In genomic region chr1:35759010-35759409, GRCm38 (mm10) we compare ENCODE assay signal across 11 mouse cellular contexts.
DNase-seq lines count a peak whose midpoint lies in the region; ATAC-seq and TF ChIP-seq lines count a peak whose summit lies in the region.
"Had no signal": no experiment of that assay in that cellular context is flagged by ENCODE, and none has a peak within 500 bp of the region (broad histone marks: within the 10 kb centered on the region; RNA-seq: fewer than 3 reads in every experiment).

No protein-coding gene starts in this region.

- H3K36me3 ChIP-seq in embryonic facial prominence, embryonic 12.5 days = no peaks in the 10 kb centered on the region
- H3K36me3 ChIP-seq in limb, embryonic 14.5 days (ENCODE audit: control insufficient read depth, insufficient read depth, low read length) = no peaks in the 10 kb centered on the region
- H3K36me3 ChIP-seq in intestine, embryonic 16.5 days (ENCODE audit: control insufficient read depth, insufficient read depth, low read length) = no peaks in the 10 kb centered on the region
- H3K36me3 ChIP-seq: stomach, embryonic 15.5 days had no signal

- no peak for ATAC-seq in embryonic facial prominence, embryonic 12.5 days (ENCODE audit: insufficient number of reproducible peaks, insufficient read depth, low FRiP score, low TSS enrichment)
- no peak for ATAC-seq in limb, embryonic 14.5 days (ENCODE audit: low FRiP score, low read depth)
- no peak for ATAC-seq in intestine, embryonic 16.5 days
- no peak for ATAC-seq in monocyte, adult 5-6 weeks (replicated peaks; ENCODE audit: insufficient number of reproducible peaks, low FRiP score, low TSS enrichment, poor library complexity, severe bottlenecking)

- H3K4me1 ChIP-seq in embryonic facial prominence, embryonic 12.5 days = no peaks in the 10 kb centered on the region
- no peaks in the 10 kb centered on the region for H3K4me1 ChIP-seq in limb, embryonic 14.5 days (ENCODE audit: control insufficient read depth, insufficient read depth, low read length)
- H3K4me1 ChIP-seq in intestine, embryonic 16.5 days (ENCODE audit: control insufficient read depth, insufficient read depth, low read length) = no peaks in the 10 kb centered on the region
- H3K4me1 ChIP-seq: stomach, embryonic 15.5 days had no signal

- DNase-seq in embryo, embryonic 11 days = peak; percentile 22
- DNase-seq in embryo, embryonic 10 days (ENCODE audit: low spot score) = no peak
- DNase-seq in layer of hippocampus, adult 9-10 months (ENCODE audit: low spot score) = peak; percentile 38
- peak; percentile 52 for DNase-seq in limb, embryonic 14.5 days (ENCODE audit: low spot score)
- DNase-seq in cerebellum, postnatal 25 days = no peak
- DNase-seq: cerebellum, adult 9-11 months; liver had no signal

- no peaks in the 10 kb centered on the region for H3K9me3 ChIP-seq in embryonic facial prominence, embryonic 12.5 days
- no peaks in the 10 kb centered on the region for H3K9me3 ChIP-seq in limb, embryonic 14.5 days (ENCODE audit: control insufficient read depth, low read length)
- H3K9me3 ChIP-seq in intestine, embryonic 16.5 days (ENCODE audit: control insufficient read depth, low read length) = no peaks in the 10 kb centered on the region
- H3K9me3 ChIP-seq: stomach, embryonic 15.5 days had no signal

- H3K27me3 ChIP-seq in embryonic facial prominence, embryonic 12.5 days = no peaks in the 10 kb centered on the region
- no peaks in the 10 kb centered on the region for H3K27me3 ChIP-seq in limb, embryonic 14.5 days (ENCODE audit: control insufficient read depth, insufficient read depth, low read length)
- no peaks in the 10 kb centered on the region for H3K27me3 ChIP-seq in intestine, embryonic 16.5 days (replicated peaks; ENCODE audit: control insufficient read depth, insufficient read depth, low read length)
- H3K27me3 ChIP-seq: stomach, embryonic 15.5 days had no signal

- H3K4me2 ChIP-seq in embryonic facial prominence, embryonic 12.5 days (replicated peaks) = 0 out of 2 replicates have a peak overlapping the region, but pooled peaks have one; percentile 14
- H3K4me2 ChIP-seq in limb, embryonic 14.5 days (replicated peaks; ENCODE audit: low read depth, low read length, severe bottlenecking) = no peak overlapping the region
- no peak overlapping the region for H3K4me2 ChIP-seq in intestine, embryonic 16.5 days (ENCODE audit: low read depth, low read length)
- H3K4me2 ChIP-seq: stomach, embryonic 15.5 days had no signal

- H3K9ac ChIP-seq in embryonic facial prominence, embryonic 12.5 days = no peak overlapping the region
- H3K9ac ChIP-seq in limb, embryonic 14.5 days (ENCODE audit: low read depth, low read length, severe bottlenecking) = no peak overlapping the region
- no peak overlapping the region for H3K9ac ChIP-seq in intestine, embryonic 16.5 days (ENCODE audit: low read depth, low read length)
- H3K9ac ChIP-seq: stomach, embryonic 15.5 days had no signal

- no peak overlapping the region for H3K4me3 ChIP-seq in embryonic facial prominence, embryonic 12.5 days
- no peak overlapping the region for H3K4me3 ChIP-seq in limb, embryonic 14.5 days (replicated peaks; ENCODE audit: low read length)
- H3K4me3 ChIP-seq in intestine, embryonic 16.5 days (ENCODE audit: low read length) = no peak overlapping the region
- H3K4me3 ChIP-seq: stomach, embryonic 15.5 days had no signal

- WGBS in embryonic facial prominence, embryonic 12.5 days = 56% methylated on average over 12 of the region's 12 CpGs
- WGBS in limb, embryonic 14.5 days = 32% methylated on average over 12 of the region's 12 CpGs
- 80% methylated on average over 12 of the region's 12 CpGs for WGBS in intestine, embryonic 16.5 days

- no peak overlapping the region for H3K27ac ChIP-seq in embryonic facial prominence, embryonic 12.5 days
- peak overlapping the region; percentile 26; the same call in 1 of the 2 replicates for H3K27ac ChIP-seq in limb, embryonic 14.5 days (replicated peaks; ENCODE audit: low read depth, low read length)
- H3K27ac ChIP-seq in intestine, embryonic 16.5 days (ENCODE audit: low read length) = no peak overlapping the region
- H3K27ac ChIP-seq: stomach, embryonic 15.5 days had no signal

- no peak for TF ChIP-seq POLR2A in limb, embryonic 14.5 days (IDR thresholded peaks at IDR 0.05; ENCODE audit: borderline replicate concordance, extremely low read depth, insufficient read depth, insufficient read length)

Comparison
In these comparisons a context has a peak if more than half of its experiments do, and no peak if none do; other contexts are left out.
1. DNase-seq: peak in embryo, embryonic 11 days (single experiment), layer of hippocampus, adult 9-10 months (single experiment) and limb, embryonic 14.5 days (single experiment); none in embryo, embryonic 10 days (single experiment) and cerebellum, postnatal 25 days (0 of 2).